Mouse (Mus musculus) forebrain, embryonic 14.5 days (tissue): ENCODE measurements around the gene Sgsm2. TPM values are rescaled to one million over a fixed set of nuclear protein-coding genes. Genes with fewer than 3 reads are reported as not detected.

Experiments
- ATAC-seq: fragments of 200-750 bp; cut with Nextera tagmentation; 2 replicates; pipeline ENCODE4 v1.8.0; 2017; ENCODE audit warnings: mild to moderate bottlenecking, moderate library complexity
- DNase-seq: peaks from one replicate; pipeline ENCODE4 v3.0.0-alpha.2; 2015; ENCODE audit warnings: low spot score
- H3K27ac ChIP-seq: fragments of 300-500 bp; sonication (generic); 2 replicates; pipeline ENCODE4 v1.5.1; 2014; ENCODE audit warnings: low read depth, mild to moderate bottlenecking, control low read depth, low read length, moderate library complexity
- H3K27me3 ChIP-seq: fragments of 300-500 bp; sonication (generic); replicated peaks from 2 replicates; pipeline ENCODE4 v1.6.1; 2014; ENCODE audit warnings: low read length, control low read depth, mixed read lengths; ENCODE audit not compliant: control insufficient read depth, insufficient read depth
- H3K36me3 ChIP-seq: fragments of 300-500 bp; sonication (generic); 2 replicates; pipeline ENCODE4 v1.6.1; 2014; ENCODE audit warnings: low read length, control low read depth; ENCODE audit not compliant: control insufficient read depth, insufficient read depth
- H3K4me1 ChIP-seq: fragments of 300-500 bp; sonication (generic); 2 replicates; pipeline ENCODE4 v1.6.1; 2014; ENCODE audit warnings: antibody characterized with exemption, low read length, control low read depth; ENCODE audit not compliant: control insufficient read depth, insufficient read depth
- H3K4me2 ChIP-seq: fragments of 300-500 bp; sonication (generic); 2 replicates; pipeline ENCODE4 v1.6.1; 2014; ENCODE audit warnings: mild to moderate bottlenecking, control low read depth, low read length
- H3K4me3 ChIP-seq: fragments of 300-500 bp; sonication (generic); 2 replicates; pipeline ENCODE4 v1.5.1; 2014; ENCODE audit warnings: low read depth, low read length, control low read depth
- H3K9ac ChIP-seq: fragments of 300-500 bp; sonication (generic); 2 replicates; pipeline ENCODE4 v1.6.1; 2014; ENCODE audit warnings: mild to moderate bottlenecking, low read length, control low read depth, moderate library complexity
- H3K9me3 ChIP-seq: fragments of 300-500 bp; sonication (generic); replicated peaks from 2 replicates; pipeline ENCODE4 v1.6.1; 2016; ENCODE audit warnings: low read length, control low read depth, mixed read lengths; ENCODE audit not compliant: control insufficient read depth
- WGBS: fragments of 180-500 bp; shearing (Covaris S2); extraction: QIAGEN DNeasy Blood & Tissue Kit; methylation state at CpG from one replicate; pipeline ENCODE4 v1.1.7; 2014; 5-methylcytosine and 5-hydroxymethylcytosine counted together
- microRNA-seq: library from miRNA; unstranded; fragments of <30 nt; microRNA quantifications from one replicate; pipeline ENCODE4, GENCODE M21; 2016
- polyA plus RNA-seq: library from polyadenylated mRNA; unstranded; fragments of >200 nt; fragmentation: Nextera tagmentation; extraction: Ambion mirVana; gene quantifications from 2 replicates; pipeline ENCODE4 v1.2.1, GENCODE M21; 2014

Gene Sgsm2
- polyA plus RNA-seq, 1 experiment from 2014 or later = 8.3 TPM

GRCm38 (mm10) chr11:74804081-74804627, 92.7 kb downstream of the Sgsm2 start:
- H3K4me1 ChIP-seq = no peaks in the 10 kb centered on the region
- WGBS = 81% methylated on average over 3 of the region's 3 CpGs
- no peaks in the 10 kb centered on the region for H3K9me3 ChIP-seq
- H3K9ac ChIP-seq = no peak overlapping the region
- peaks cover 34% of the 10 kb centered on the region for H3K36me3 ChIP-seq
- no peak for DNase-seq
- ATAC-seq = no peak
- H3K4me2 ChIP-seq = no peak overlapping the region
- H3K4me3 ChIP-seq = no peak overlapping the region
- H3K27ac ChIP-seq = no peak overlapping the region
- H3K27me3 ChIP-seq = no peaks in the 10 kb centered on the region

DNA sequence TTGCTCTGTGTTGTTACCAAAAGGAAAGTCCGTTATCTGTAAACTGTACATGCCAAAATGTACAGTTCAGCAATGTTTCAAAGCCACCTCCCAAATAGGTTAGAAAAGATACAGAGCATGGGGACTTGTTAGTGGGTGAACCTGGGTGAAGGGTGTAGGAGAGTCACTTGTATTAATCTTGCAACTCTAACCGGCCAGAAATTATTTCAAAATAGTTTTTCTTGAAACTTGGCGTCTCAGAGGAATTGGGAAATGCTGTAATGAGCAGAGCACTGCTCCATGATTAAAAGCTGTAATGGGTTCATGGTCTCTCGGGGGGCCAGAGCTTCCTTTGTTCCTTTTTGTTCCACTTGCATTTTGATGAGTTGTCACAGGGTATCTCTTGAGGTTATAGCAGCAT, 96.2 kb downstream of the Sgsm2 start:
- ATAC-seq (no peak), DNase-seq (peak; percentile 5)
- Histone ChIP-seq H3K4me3 (no peak overlapping the region), H3K4me1 (no peaks in the 10 kb centered on the region), H3K27me3 (no peaks in the 10 kb centered on the region), H3K36me3 (peaks cover 53% of the 10 kb centered on the region), H3K27ac (no peak overlapping the region), H3K9ac (no peak overlapping the region), H3K9me3 (no peaks in the 10 kb centered on the region), H3K4me2 (no peak overlapping the region)
- WGBS = 71% methylated on average over 4 of the region's 4 CpGs

Small RNA genes within 50 kb of the gene (microRNA-seq; reads per million reads assigned to microRNA genes)
- gene Mir6926 = 0.40 reads per million

Other genes starting within 250 kb of the Sgsm2 start
- gene Cluh, start 247.6 kb downstream of the Sgsm2 start, polyA plus RNA-seq = 6.3 and 7.7 TPM in 2 replicates
- 88.2 and 104 TPM in 2 replicates for gene Pafah1b1, start 172.4 kb downstream of the Sgsm2 start, polyA plus RNA-seq
- 32.1 and 38.8 TPM in 2 replicates for gene Mettl16, start 126.2 kb downstream of the Sgsm2 start, polyA plus RNA-seq
- gene Mnt, start 66.1 kb downstream of the Sgsm2 start, polyA plus RNA-seq = 6.8 and 7.6 TPM in 2 replicates
- gene Tsr1, start 1.0 kb upstream of the Sgsm2 start, polyA plus RNA-seq = 33.2 and 38.2 TPM in 2 replicates
- 12.9 and 13.7 TPM in 2 replicates for gene Smg6, start 28.8 kb upstream of the Sgsm2 start, polyA plus RNA-seq
- gene Srr, start 28.9 kb upstream of the Sgsm2 start, polyA plus RNA-seq = 45.9 and 56.0 TPM in 2 replicates